Mouse (Mus musculus): Measurements from ENCODE around the gene Rhbdd3.

DNA sequence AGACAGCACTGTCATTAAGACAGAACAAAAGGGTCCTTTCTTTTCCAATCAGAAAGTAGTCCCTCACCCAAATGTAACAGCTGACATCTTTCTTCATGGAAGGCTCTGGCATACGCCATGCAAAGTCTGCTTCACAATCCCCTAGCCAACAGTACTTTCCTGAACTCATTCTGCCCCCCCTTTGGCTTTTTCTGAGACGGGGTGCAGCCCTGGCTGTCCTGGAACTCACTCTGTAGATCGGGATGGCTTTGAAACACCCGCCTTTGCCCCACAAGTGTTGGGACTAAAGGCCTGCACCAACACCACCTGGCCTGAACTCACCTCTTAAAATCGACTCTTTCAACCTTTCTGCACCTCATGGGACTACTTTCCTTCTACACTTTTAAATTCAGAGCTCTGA, 2.8 kb upstream of the Rhbdd3 start:
- TF ChIP-seq CTCF (IDR thresholded peaks at IDR 0.05 in 2 of 3, conservative IDR thresholded peaks at IDR 0.05 in 1 of 3; ENCODE audit: control insufficient read depth in 1 of 3, insufficient read depth in 1 of 3, low read depth in 2 of 3, low read length in 3 of 3, poor library complexity in 1 of 3, severe bottlenecking in 1 of 3): no peak
- peak in 1 of 2 experiments; percentile 42; a peak in 2 of 4 replicates for TF ChIP-seq POLR2A (IDR thresholded peaks at IDR 0.05; ENCODE audit: control insufficient read depth in 1 of 2, insufficient read depth in 1 of 2, low read depth in 1 of 2, low read length in 2 of 2, poor library complexity in 1 of 2)
- 0 out of 2 replicates have a peak, but pooled peaks have one; percentile 2 for TF ChIP-seq SIN3A (IDR thresholded peaks at IDR 0.05; ENCODE audit: low read length)
- TF ChIP-seq MYC (IDR thresholded peaks at IDR 0.05; ENCODE audit: low read depth, low read length): no peak
